Mouse (Mus musculus): Measurements from ENCODE around the gene Tmem38b. TPM values are rescaled to one million over a fixed set of nuclear protein-coding genes. Genes with fewer than 3 reads are reported as not detected.
A peak's percentile ranks its signal among the peaks of the same experiment; 100 is the strongest.
"Not testable (repeated sequence)": the region's sequence is repeated elsewhere in the genome, so short reads cannot be mapped to it uniquely, and the experiment has no call there.

Gene Tmem38b
- polyA plus RNA-seq, 1 experiment from 2014 or later: 4.7 TPM

- Histone ChIP-seq H3K27me3 (ENCODE audit: control insufficient read depth, insufficient read depth, low read length) (no peaks in the 10 kb centered on the region), H3K9ac (ENCODE audit: low read length) (no peak overlapping the region), H3K4me1 (ENCODE audit: control insufficient read depth, insufficient read depth, low read length) (peaks cover 4% of the 10 kb centered on the region; the same call in 1 of the 2 replicates), H3K4me2 (ENCODE audit: low read depth) (no peak overlapping the region), H3K9me3 (ENCODE audit: control insufficient read depth, low read length) (no peaks in the 10 kb centered on the region), H3K36me3 (ENCODE audit: control insufficient read depth, insufficient read depth, low read length) (no peaks in the 10 kb centered on the region), H3K27ac (ENCODE audit: low read depth, low read length) (no peak overlapping the region), H3K4me3 (ENCODE audit: low read depth, low read length) (no peak overlapping the region)
- DNase-seq (ENCODE audit: low spot score): no peak
- 89% methylated on average over 2 of the region's 2 CpGs for WGBS
- no peak for ATAC-seq (ENCODE audit: insufficient read depth, low FRiP score, low TSS enrichment)
Measured at GRCm38 (mm10) chr4:53795706-53796105, 30.1 kb upstream of the Tmem38b start.

- Histone ChIP-seq H3K4me3 (ENCODE audit: low read depth, low read length) (no peak overlapping the region), H3K9me3 (ENCODE audit: control insufficient read depth, low read length) (no peaks in the 10 kb centered on the region), H3K27ac (ENCODE audit: low read depth, low read length) (no peak overlapping the region), H3K9ac (ENCODE audit: low read length) (no peak overlapping the region; the same call in 1 of the 2 replicates), H3K27me3 (ENCODE audit: control insufficient read depth, insufficient read depth, low read length) (no peaks in the 10 kb centered on the region), H3K36me3 (ENCODE audit: control insufficient read depth, insufficient read depth, low read length) (no peaks in the 10 kb centered on the region), H3K4me1 (ENCODE audit: control insufficient read depth, insufficient read depth, low read length) (peaks cover 4% of the 10 kb centered on the region; the same call in 1 of the 2 replicates), H3K4me2 (ENCODE audit: low read depth) (peak overlapping the region; percentile 14; the same call in 1 of the 2 replicates)
- WGBS: 32% methylated on average over 18 of the region's 18 CpGs
- ATAC-seq (ENCODE audit: insufficient read depth, low FRiP score, low TSS enrichment): peak; percentile 53
- no peak for DNase-seq (ENCODE audit: low spot score)
Measured at GRCm38 (mm10) chr4:53796865-53797772, 28.7 kb upstream of the Tmem38b start.

GRCm38 (mm10) chr4:53798896-53799676 is 26.8 kb upstream of the Tmem38b start:
- DNase-seq (ENCODE audit: low spot score) (no peak), ATAC-seq (ENCODE audit: insufficient read depth, low FRiP score, low TSS enrichment) (no peak)
- no peak overlapping the region for H3K4me3 ChIP-seq (ENCODE audit: low read depth, low read length)
- H3K4me2 ChIP-seq (ENCODE audit: low read depth): no peak overlapping the region
- H3K9ac ChIP-seq (ENCODE audit: low read length): no peak overlapping the region
- H3K27me3 ChIP-seq (ENCODE audit: control insufficient read depth, insufficient read depth, low read length): no peaks in the 10 kb centered on the region
- no peak overlapping the region for H3K27ac ChIP-seq (ENCODE audit: low read depth, low read length)
- H3K36me3 ChIP-seq (ENCODE audit: control insufficient read depth, insufficient read depth, low read length): no peaks in the 10 kb centered on the region
- H3K4me1 ChIP-seq (ENCODE audit: control insufficient read depth, insufficient read depth, low read length): peaks cover 4% of the 10 kb centered on the region; the same call in 1 of the 2 replicates
- H3K9me3 ChIP-seq (ENCODE audit: control insufficient read depth, low read length): peaks cover 3% of the 10 kb centered on the region; the same call in 1 of the 2 replicates
- WGBS: 64% methylated on average over 7 of the region's 7 CpGs

- Histone ChIP-seq H3K4me1 (ENCODE audit: control insufficient read depth, insufficient read depth, low read length) (peaks cover 4% of the 10 kb centered on the region; the same call in 1 of the 2 replicates), H3K4me3 (ENCODE audit: low read depth, low read length) (no peak overlapping the region), H3K27ac (ENCODE audit: low read depth, low read length) (no peak overlapping the region), H3K9me3 (ENCODE audit: control insufficient read depth, low read length) (peaks cover 3% of the 10 kb centered on the region; the same call in 1 of the 2 replicates), H3K4me2 (ENCODE audit: low read depth) (no peak overlapping the region), H3K27me3 (ENCODE audit: control insufficient read depth, insufficient read depth, low read length) (no peaks in the 10 kb centered on the region), H3K9ac (ENCODE audit: low read length) (no peak overlapping the region), H3K36me3 (ENCODE audit: control insufficient read depth, insufficient read depth, low read length) (no peaks in the 10 kb centered on the region)
- no peak for ATAC-seq (ENCODE audit: insufficient read depth, low FRiP score, low TSS enrichment)
- no peak for DNase-seq (ENCODE audit: low spot score)
- 59% methylated on average over 1 of the region's 1 CpGs for WGBS
Measured at GRCm38 (mm10) chr4:53799753-53800152, 26.1 kb upstream of the Tmem38b start.

GRCm38 (mm10) chr4:53803674-53804073 is 22.2 kb upstream of the Tmem38b start:
- not testable (repeated sequence) for DNase-seq (ENCODE audit: low spot score); ATAC-seq (ENCODE audit: insufficient read depth, low FRiP score, low TSS enrichment)

GRCm38 (mm10) chr4:53806428-53806827 is 19.4 kb upstream of the Tmem38b start:
- not testable (repeated sequence) for ATAC-seq (ENCODE audit: insufficient read depth, low FRiP score, low TSS enrichment); H3K27me3 ChIP-seq (ENCODE audit: control insufficient read depth, insufficient read depth, low read length); H3K9ac ChIP-seq (ENCODE audit: low read length); DNase-seq (ENCODE audit: low spot score); H3K4me2 ChIP-seq (ENCODE audit: low read depth); H3K4me3 ChIP-seq (ENCODE audit: low read depth, low read length); H3K9me3 ChIP-seq (ENCODE audit: control insufficient read depth, low read length); H3K27ac ChIP-seq (ENCODE audit: low read depth, low read length); H3K36me3 ChIP-seq (ENCODE audit: control insufficient read depth, insufficient read depth, low read length); H3K4me1 ChIP-seq (ENCODE audit: control insufficient read depth, insufficient read depth, low read length)
- WGBS: 90% methylated on average over 6 of the region's 6 CpGs

More at GRCm38 (mm10) chr4:53803674-53804073, 22.2 kb upstream of the Tmem38b start:
- H3K27me3 ChIP-seq (ENCODE audit: control insufficient read depth, insufficient read depth, low read length); H3K36me3 ChIP-seq (ENCODE audit: control insufficient read depth, insufficient read depth, low read length); H3K4me2 ChIP-seq (ENCODE audit: low read depth); H3K9me3 ChIP-seq (ENCODE audit: control insufficient read depth, low read length); H3K4me1 ChIP-seq (ENCODE audit: control insufficient read depth, insufficient read depth, low read length); H3K27ac ChIP-seq (ENCODE audit: low read depth, low read length); H3K9ac ChIP-seq (ENCODE audit: low read length); H3K4me3 ChIP-seq (ENCODE audit: low read depth, low read length): not testable (repeated sequence)
- WGBS: 95% methylated on average over 7 of the region's 8 CpGs

- DNase-seq (ENCODE audit: low spot score): no peak
- 73% methylated on average over 5 of the region's 5 CpGs for WGBS
- ATAC-seq (ENCODE audit: insufficient read depth, low FRiP score, low TSS enrichment): no peak
Measured at GRCm38 (mm10) chr4:53818320-53818719, 7.5 kb upstream of the Tmem38b start.

GRCm38 (mm10) chr4:53823697-53824096 is 2.1 kb upstream of the Tmem38b start:
- no peak overlapping the region for H3K9ac ChIP-seq (ENCODE audit: low read length)
- 71% methylated on average over 6 of the region's 6 CpGs for WGBS
- no peaks in the 10 kb centered on the region for H3K4me1 ChIP-seq (ENCODE audit: control insufficient read depth, insufficient read depth, low read length)
- no peaks in the 10 kb centered on the region for H3K9me3 ChIP-seq (ENCODE audit: control insufficient read depth, low read length)
- no peak for DNase-seq (ENCODE audit: low spot score)
- H3K36me3 ChIP-seq (ENCODE audit: control insufficient read depth, insufficient read depth, low read length): no peaks in the 10 kb centered on the region
- H3K27me3 ChIP-seq (ENCODE audit: control insufficient read depth, insufficient read depth, low read length): no peaks in the 10 kb centered on the region
- H3K4me2 ChIP-seq (ENCODE audit: low read depth): no peak overlapping the region
- ATAC-seq (ENCODE audit: insufficient read depth, low FRiP score, low TSS enrichment): no peak
- no peak overlapping the region for H3K27ac ChIP-seq (ENCODE audit: low read depth, low read length)
- H3K4me3 ChIP-seq (ENCODE audit: low read depth, low read length): no peak overlapping the region

More at GRCm38 (mm10) chr4:53818320-53818719, 7.5 kb upstream of the Tmem38b start:
- no peaks in the 10 kb centered on the region for H3K4me1 ChIP-seq (ENCODE audit: control insufficient read depth, insufficient read depth, low read length)
- H3K27me3 ChIP-seq (ENCODE audit: control insufficient read depth, insufficient read depth, low read length): no peaks in the 10 kb centered on the region
- H3K36me3 ChIP-seq (ENCODE audit: control insufficient read depth, insufficient read depth, low read length): no peaks in the 10 kb centered on the region
- H3K9me3 ChIP-seq (ENCODE audit: control insufficient read depth, low read length): no peaks in the 10 kb centered on the region
- H3K9ac ChIP-seq (ENCODE audit: low read length): no peak overlapping the region
- no peak overlapping the region for H3K4me2 ChIP-seq (ENCODE audit: low read depth)
- H3K4me3 ChIP-seq (ENCODE audit: low read depth, low read length): no peak overlapping the region
- no peak overlapping the region for H3K27ac ChIP-seq (ENCODE audit: low read depth, low read length)

Data from neural tube, embryonic 11.5 days (tissue).